Mouse (Mus musculus) cerebellum, adult 2 months (tissue): ENCODE measurements around the gene Elf4.

Experiments used
- CTCF ChIP-seq: fragments of 200-500 bp; IDR thresholded peaks from 2 replicates; pipeline ENCODE4 v1.5.1; 2011; ENCODE audit warnings: low read depth, mild to moderate bottlenecking, control low read depth, low read length, moderate library complexity, borderline replicate concordance; ENCODE audit not compliant: insufficient read depth
- POLR2A ChIP-seq: fragments of 200-500 bp; IDR thresholded peaks from 2 replicates; pipeline ENCODE4 v1.6.1; 2011; ENCODE audit warnings: low read length, control low read depth, borderline replicate concordance; ENCODE audit not compliant: insufficient read depth

GRCm38 (mm10) chrX:48466174-48466573 lies 3.2 kb upstream of the Elf4 start:
- TF ChIP-seq CTCF (no peak), POLR2A (no peak)
